Mouse (Mus musculus) MEL (cell line): ENCODE results near the gene Trappc12. TPM values are rescaled to one million over a fixed set of nuclear protein-coding genes. Genes with fewer than 3 reads are reported as not detected.

Experiments
- DNase-seq: peaks from one replicate; pipeline ENCODE4 v3.0.0; 2011; ENCODE audit warnings: low read depth, low spot score
- H3K27ac ChIP-seq: 2 replicates; pipeline ENCODE4 v1.5.1; 2012; ENCODE audit warnings: low read depth, mild to moderate bottlenecking, control low read depth, low read length, moderate library complexity; ENCODE audit not compliant: control insufficient read depth
- H3K27me3 ChIP-seq, 2 experiments: fragments of 150-350 bp in 1 of 2; sonication (generic) in 1 of 2; 2 replicates each; pipeline ENCODE4 v1.6.1; 2012; ENCODE audit warnings: low read length in 2 of 2, mild to moderate bottlenecking in 2 of 2, improper control_type of control experiment in 1 of 2, moderate library complexity in 1 of 2; ENCODE audit not compliant: insufficient read depth in 2 of 2, control insufficient read depth in 1 of 2
- H3K36me3 ChIP-seq, 2 experiments: 2 replicates each; pipeline ENCODE4 v1.6.1; 2012 to 2014; ENCODE audit warnings: low read length in 2 of 2, improper control_type of control experiment in 1 of 2, inconsistent platforms in 1 of 2, mild to moderate bottlenecking in 1 of 2; ENCODE audit not compliant: insufficient read depth in 2 of 2, control insufficient read depth in 1 of 2
- H3K4me1 ChIP-seq, 2 experiments: fragments of 150-350 bp in 1 of 2; sonication (generic) in 1 of 2; 2 replicates each; pipeline ENCODE4 v1.6.1; 2012; ENCODE audit warnings: low read length in 2 of 2, improper control_type of control experiment in 1 of 2, mild to moderate bottlenecking in 1 of 2; ENCODE audit not compliant: insufficient read depth in 2 of 2, control insufficient read depth in 1 of 2
- H3K4me3 ChIP-seq, 2 experiments: fragments of 150-350 bp in 1 of 2; sonication (generic) in 1 of 2; 2 replicates each; pipeline ENCODE4 v1.5.1; 2012; ENCODE audit warnings: low read depth in 2 of 2, low read length in 2 of 2, mild to moderate bottlenecking in 2 of 2, moderate library complexity in 2 of 2, control low read depth in 1 of 2, improper control_type of control experiment in 1 of 2; ENCODE audit not compliant: control insufficient read depth in 1 of 2, insufficient read depth in 1 of 2
- H3K79me2 ChIP-seq: 2 replicates; pipeline ENCODE4 v1.6.1; 2012; ENCODE audit warnings: mild to moderate bottlenecking, low read length, moderate library complexity; ENCODE audit not compliant: control insufficient read depth, poor library complexity, insufficient read depth
- H3K9ac ChIP-seq: 2 replicates; pipeline ENCODE4 v1.6.1; 2012; ENCODE audit warnings: low read depth, mild to moderate bottlenecking, control low read depth, low read length, moderate library complexity; ENCODE audit not compliant: control insufficient read depth, poor library complexity, severe bottlenecking
- H3K9me3 ChIP-seq: fragments of 150-350 bp; sonication (generic); replicated peaks from 2 replicates; pipeline ENCODE4 v1.6.1; 2012; ENCODE audit warnings: mild to moderate bottlenecking, low read length, improper control_type of control experiment, moderate library complexity; ENCODE audit not compliant: insufficient read depth
- BHLHE40 ChIP-seq: IDR thresholded peaks from 2 replicates; pipeline ENCODE4 v1.6.1; 2012; ENCODE audit warnings: low read depth, mild to moderate bottlenecking, inconsistent platforms, low read length, improper control_type of control experiment, borderline replicate concordance
- CHD2 ChIP-seq: IDR thresholded peaks from 2 replicates; pipeline ENCODE4 v1.6.1; 2011; ENCODE audit warnings: low read length, improper control_type of control experiment
- CTCF ChIP-seq, 3 experiments: IDR thresholded peaks in 2 of 3; conservative IDR thresholded peaks in 1 of 3; 2 replicates each; pipeline ENCODE4 v1.5.1; 2011 to 2012; ENCODE audit warnings: low read length in 3 of 3, low read depth in 2 of 3, mild to moderate bottlenecking in 2 of 3, improper control_type of control experiment in 1 of 3, inconsistent platforms in 1 of 3, mixed read lengths in 1 of 3, moderate library complexity in 1 of 3; ENCODE audit not compliant: control insufficient read depth in 1 of 3, insufficient read depth in 1 of 3, poor library complexity in 1 of 3, severe bottlenecking in 1 of 3
- E2F4 ChIP-seq: IDR thresholded peaks from 2 replicates; pipeline ENCODE4 v1.6.1; 2011; ENCODE audit warnings: low read depth, low read length, improper control_type of control experiment, borderline replicate concordance
- ELF1 ChIP-seq: IDR thresholded peaks from 2 replicates; pipeline ENCODE4 v1.6.1; 2014; ENCODE audit warnings: low read depth, mild to moderate bottlenecking, inconsistent platforms, low read length, improper control_type of control experiment, moderate library complexity
- EP300 ChIP-seq, 2 experiments: IDR thresholded peaks; 2 replicates each; pipeline ENCODE4 v1.6.1; 2011; ENCODE audit warnings: improper control_type of control experiment in 2 of 2, low read length in 2 of 2, low read depth in 1 of 2, mild to moderate bottlenecking in 1 of 2
- GABPA ChIP-seq: IDR thresholded peaks from 2 replicates; pipeline ENCODE4 v1.6.1; 2012; ENCODE audit warnings: low read depth, mild to moderate bottlenecking, inconsistent platforms, low read length, improper control_type of control experiment, moderate library complexity
- JUND ChIP-seq: IDR thresholded peaks from 2 replicates; pipeline ENCODE4 v1.6.1; 2011; ENCODE audit warnings: low read depth, mild to moderate bottlenecking, improper control_type of control experiment, low read length
- KAT2A ChIP-seq: conservative IDR thresholded peaks from 2 replicates; pipeline ENCODE4 v1.6.1; 2012; ENCODE audit warnings: low read depth, low read length, improper control_type of control experiment, inconsistent platforms
- MAX ChIP-seq: IDR thresholded peaks from 2 replicates; pipeline ENCODE4 v1.6.1; 2011; ENCODE audit warnings: low read length, improper control_type of control experiment
- MAZ ChIP-seq: IDR thresholded peaks from 2 replicates; pipeline ENCODE4 v1.6.1; 2012; ENCODE audit warnings: low read depth, mild to moderate bottlenecking, inconsistent platforms, low read length, improper control_type of control experiment
- MEF2A ChIP-seq: IDR thresholded peaks from 2 replicates; pipeline ENCODE4 v1.6.1; 2014; ENCODE audit warnings: low read depth, mild to moderate bottlenecking, inconsistent platforms, low read length, improper control_type of control experiment; ENCODE audit not compliant: poor library complexity, insufficient replicate concordance, severe bottlenecking; ENCODE audit errors: extremely low read depth
- MXI1 ChIP-seq: IDR thresholded peaks from 2 replicates; pipeline ENCODE4 v1.6.1; 2011; ENCODE audit warnings: mild to moderate bottlenecking, low read depth, low read length, improper control_type of control experiment
- MYC ChIP-seq: IDR thresholded peaks from 2 replicates; pipeline ENCODE4 v1.6.1; 2011; ENCODE audit warnings: low read depth, mild to moderate bottlenecking, low read length, improper control_type of control experiment, moderate library complexity
- NELFE ChIP-seq: IDR thresholded peaks from 2 replicates; pipeline ENCODE4 v1.6.1; 2011; ENCODE audit warnings: low read depth, low read length, improper control_type of control experiment
- RAD21 ChIP-seq: IDR thresholded peaks from 2 replicates; pipeline ENCODE4 v1.6.1; 2011; ENCODE audit warnings: mild to moderate bottlenecking, low read depth, low read length, improper control_type of control experiment
- SIN3A ChIP-seq: IDR thresholded peaks from 2 replicates; pipeline ENCODE4 v1.6.1; 2012; ENCODE audit warnings: low read length, improper control_type of control experiment, inconsistent platforms
- SMC3 ChIP-seq: IDR thresholded peaks from 2 replicates; pipeline ENCODE4 v1.6.1; 2011; ENCODE audit warnings: low read depth, low read length, improper control_type of control experiment
- TAL1 ChIP-seq: IDR thresholded peaks from 2 replicates; pipeline ENCODE4 v1.6.1; 2012; ENCODE audit warnings: mild to moderate bottlenecking, inconsistent platforms, low read length, moderate library complexity, mixed read lengths
- TCF12 ChIP-seq: IDR thresholded peaks from 2 replicates; pipeline ENCODE4 v1.6.1; 2014; ENCODE audit warnings: low read depth, mild to moderate bottlenecking, inconsistent platforms, low read length, improper control_type of control experiment, moderate library complexity
- UBTF ChIP-seq: IDR thresholded peaks from 2 replicates; pipeline ENCODE4 v1.6.1; 2012; ENCODE audit warnings: low read depth, mild to moderate bottlenecking, inconsistent platforms, low read length, improper control_type of control experiment, moderate library complexity, borderline replicate concordance; ENCODE audit not compliant: insufficient read depth
- USF1 ChIP-seq: IDR thresholded peaks from 2 replicates; pipeline ENCODE4 v1.6.1; 2014; ENCODE audit warnings: low read depth, mild to moderate bottlenecking, inconsistent platforms, low read length, improper control_type of control experiment, moderate library complexity
- USF2 ChIP-seq, 2 experiments: IDR thresholded peaks; 2 replicates each; pipeline ENCODE4 v1.6.1; 2011 to 2012; ENCODE audit warnings: improper control_type of control experiment in 2 of 2, low read length in 2 of 2, borderline replicate concordance in 1 of 2, inconsistent platforms in 1 of 2, low read depth in 1 of 2, mild to moderate bottlenecking in 1 of 2; ENCODE audit not compliant: insufficient read depth in 1 of 2
- ZKSCAN1 ChIP-seq: IDR thresholded peaks from 2 replicates; pipeline ENCODE4 v1.6.1; 2012; ENCODE audit warnings: low read depth, mild to moderate bottlenecking, inconsistent platforms, low read length, improper control_type of control experiment, moderate library complexity
- ZMIZ1 ChIP-seq: IDR thresholded peaks from 2 replicates; pipeline ENCODE4 v1.6.1; 2012; ENCODE audit warnings: low read depth, mild to moderate bottlenecking, inconsistent platforms, low read length, improper control_type of control experiment, moderate library complexity
- ZNF384 ChIP-seq: IDR thresholded peaks from 2 replicates; pipeline ENCODE4 v1.6.1; 2012; ENCODE audit warnings: low read depth, mild to moderate bottlenecking, inconsistent platforms, low read length, improper control_type of control experiment
- polyA plus RNA-seq, 2 experiments: library from polyadenylated mRNA; stranded (reverse) in 1 of 2; unstranded in 1 of 2; fragments of >175 nt in 1 of 2; fragments of >200 nt in 1 of 2; gene quantifications; 2 replicates each; pipeline versions ENCODE4 v1.2.1 to v1.2.4; 2012; ENCODE audit warnings: low replicate concordance in 2 of 2, low read depth in 1 of 2; ENCODE audit not compliant: insufficient read length in 2 of 2, insufficient read depth in 1 of 2, missing spikeins in 1 of 2
- total RNA-seq: library from RNA; depleted of rRNA; stranded (reverse); fragments of 300-350 nt; gene quantifications from 2 replicates; pipeline ENCODE4 v1.2.3, GENCODE M21; 2012

Gene Trappc12
- total and polyA plus RNA-seq, 3 experiments: 31.1 to 35.1 TPM; not detected in 1

- Histone ChIP-seq H3K4me3 (no peak overlapping the region), H3K27ac (no peak overlapping the region), H3K36me3 (peaks cover 0 to 8% of the 10 kb centered on the region in 2 experiments; a peak in 1 of 4 replicates), H3K4me1 (no peaks in the 10 kb centered on the region), H3K79me2 (no peaks in the 10 kb centered on the region), H3K9ac (no peak overlapping the region), H3K27me3 (no peaks in the 10 kb centered on the region), H3K9me3 (no peaks in the 10 kb centered on the region)
- DNase-seq: no peak
- TF ChIP-seq MEF2A (no peak), KAT2A (no peak), TAL1 (no peak), E2F4 (no peak), SMC3 (no peak), MAX (no peak), NELFE (no peak), JUND (no peak), EP300 (IDR thresholded peaks at IDR 0.05; ENCODE audit: low read depth in 1 of 2, low read length in 2 of 2) (no peak), SIN3A (no peak), USF2 (IDR thresholded peaks at IDR 0.05; ENCODE audit: borderline replicate concordance in 1 of 2, insufficient read depth in 1 of 2, low read depth in 1 of 2, low read length in 2 of 2) (no peak), UBTF (no peak), TCF12 (no peak), CTCF (IDR thresholded peaks at IDR 0.05 in 2 of 3, conservative IDR thresholded peaks at IDR 0.05 in 1 of 3; ENCODE audit: control insufficient read depth in 1 of 3, insufficient read depth in 1 of 3, low read depth in 2 of 3, low read length in 3 of 3, poor library complexity in 1 of 3, severe bottlenecking in 1 of 3) (no peak), CHD2 (no peak), RAD21 (no peak), ELF1 (no peak), GABPA (no peak), ZKSCAN1 (no peak)
These were observed 25.9 kb downstream of the Trappc12 start for GRCm38 (mm10) chr12:28724366-28724765.

- H3K27ac ChIP-seq: no peak overlapping the region
- no peak for TF ChIP-seq ZKSCAN1
- TF ChIP-seq MYC: no peak
- TF ChIP-seq MXI1: no peak
- TF ChIP-seq JUND: no peak
- TF ChIP-seq BHLHE40: no peak
- TF ChIP-seq UBTF: no peak
- TF ChIP-seq CHD2: no peak
- no peak for TF ChIP-seq MAZ
- no peak for TF ChIP-seq ZMIZ1
- no peak for TF ChIP-seq USF1
- TF ChIP-seq ZNF384: no peak
- no peak for TF ChIP-seq RAD21
- no peak overlapping the region for H3K9ac ChIP-seq
- H3K4me3 ChIP-seq: no peak overlapping the region
- H3K9me3 ChIP-seq: no peaks in the 10 kb centered on the region
- H3K4me1 ChIP-seq: no peaks in the 10 kb centered on the region
- H3K27me3 ChIP-seq: no peaks in the 10 kb centered on the region
- H3K79me2 ChIP-seq: no peaks in the 10 kb centered on the region
- no peak for DNase-seq
- peaks cover 0 to 11% of the 10 kb centered on the region in 2 experiments; a peak in 2 of 4 replicates for H3K36me3 ChIP-seq
These were observed 32.2 kb downstream of the Trappc12 start for GRCm38 (mm10) chr12:28718106-28718505.
